Mouse (Mus musculus): Measurements from ENCODE around the gene Sun2. TPM values are rescaled to one million over a fixed set of nuclear protein-coding genes. Genes with fewer than 3 reads are reported as not detected.
A peak's percentile ranks its signal among the peaks of the same experiment; 100 is the strongest.

Sun2 gene
- 49.2 and 105 TPM in 2 replicates for polyA plus RNA-seq (2012; ENCODE audit: insufficient read depth, insufficient read length, missing spikeins)

- Histone ChIP-seq H3K4me3 (ENCODE audit: insufficient read depth, low read depth, low read length) (peak within 1 kb of the TSS; percentile 91), H3K4me1 (ENCODE audit: control insufficient read depth, insufficient read depth, insufficient read length, low read length) (peaks cover 17% of the 10 kb centered on the region), H3K27ac (replicated peaks; ENCODE audit: low read depth, low read length) (peak within 1 kb of the TSS; percentile 89)
These were observed at the start of gene Sun2 for GRCm38 (mm10) chr15:79741921-79742705. Sun2 (minus strand) TSS chr15:79742536.

GRCm38 (mm10) chr15:79791502-79791901, 49.2 kb upstream of the Sun2 start:
- Histone ChIP-seq H3K4me1 (ENCODE audit: control insufficient read depth, insufficient read depth, insufficient read length, low read length) (0 out of 2 replicates have a peak, but pooled peaks cover 2% of the 10 kb centered on the region), H3K27ac (replicated peaks; ENCODE audit: low read depth, low read length) (no peak overlapping the region), H3K4me3 (ENCODE audit: insufficient read depth, low read depth, low read length) (no peak overlapping the region)

- Histone ChIP-seq H3K27ac (replicated peaks; ENCODE audit: low read depth, low read length) (no peak overlapping the region), H3K4me1 (ENCODE audit: control insufficient read depth, insufficient read depth, insufficient read length, low read length) (0 out of 2 replicates have a peak, but pooled peaks cover 2% of the 10 kb centered on the region), H3K4me3 (ENCODE audit: insufficient read depth, low read depth, low read length) (no peak overlapping the region)
These were observed 48.6 kb upstream of the Sun2 start for GRCm38 (mm10) chr15:79790905-79791304.

- H3K27ac ChIP-seq (replicated peaks; ENCODE audit: low read depth, low read length) = no peak overlapping the region
- H3K4me1 ChIP-seq (ENCODE audit: control insufficient read depth, insufficient read depth, insufficient read length, low read length) = no peaks in the 10 kb centered on the region
- no peak overlapping the region for H3K4me3 ChIP-seq (ENCODE audit: insufficient read depth, low read depth, low read length)
These were observed 47.8 kb upstream of the Sun2 start for GRCm38 (mm10) chr15:79790111-79790510.

GRCm38 (mm10) chr15:79787815-79788214, 45.5 kb upstream of the Sun2 start:
- Histone ChIP-seq H3K27ac (replicated peaks; ENCODE audit: low read depth, low read length) (no peak overlapping the region), H3K4me1 (ENCODE audit: control insufficient read depth, insufficient read depth, insufficient read length, low read length) (no peaks in the 10 kb centered on the region), H3K4me3 (ENCODE audit: insufficient read depth, low read depth, low read length) (no peak overlapping the region)

- H3K27ac ChIP-seq (replicated peaks; ENCODE audit: low read depth, low read length) = no peak overlapping the region
- no peaks in the 10 kb centered on the region for H3K4me1 ChIP-seq (ENCODE audit: control insufficient read depth, insufficient read depth, insufficient read length, low read length)
- no peak overlapping the region for H3K4me3 ChIP-seq (ENCODE audit: insufficient read depth, low read depth, low read length)
These were observed 42.7 kb upstream of the Sun2 start for GRCm38 (mm10) chr15:79785056-79785455.

GRCm38 (mm10) chr15:79777749-79778148, 35.4 kb upstream of the Sun2 start, which contains the start of gene Dnal4:
Dnal4 (minus strand) TSS chr15:79777849.
- Histone ChIP-seq H3K27ac (replicated peaks; ENCODE audit: low read depth, low read length) (no peak within 1 kb of the TSS), H3K4me3 (ENCODE audit: insufficient read depth, low read depth, low read length) (no peak within 1 kb of the TSS), H3K4me1 (ENCODE audit: control insufficient read depth, insufficient read depth, insufficient read length, low read length) (no peaks in the 10 kb centered on the region)

GRCm38 (mm10) chr15:79775662-79776061, 33.3 kb upstream of the Sun2 start:
- Histone ChIP-seq H3K4me3 (ENCODE audit: insufficient read depth, low read depth, low read length) (no peak overlapping the region), H3K4me1 (ENCODE audit: control insufficient read depth, insufficient read depth, insufficient read length, low read length) (no peaks in the 10 kb centered on the region), H3K27ac (replicated peaks; ENCODE audit: low read depth, low read length) (no peak overlapping the region)

GRCm38 (mm10) chr15:79774117-79775027, 32.0 kb upstream of the Sun2 start:
- H3K4me1 ChIP-seq (ENCODE audit: control insufficient read depth, insufficient read depth, insufficient read length, low read length) = 0 out of 2 replicates have a peak, but pooled peaks cover 4% of the 10 kb centered on the region
- peak overlapping the region; percentile 60 for H3K27ac ChIP-seq (replicated peaks; ENCODE audit: low read depth, low read length)
- peak overlapping the region; percentile 78 for H3K4me3 ChIP-seq (ENCODE audit: insufficient read depth, low read depth, low read length)

GRCm38 (mm10) chr15:79770629-79771240, 28.4 kb upstream of the Sun2 start:
- Histone ChIP-seq H3K4me3 (ENCODE audit: insufficient read depth, low read depth, low read length) (no peak overlapping the region), H3K27ac (replicated peaks; ENCODE audit: low read depth, low read length) (no peak overlapping the region), H3K4me1 (ENCODE audit: control insufficient read depth, insufficient read depth, insufficient read length, low read length) (peaks cover 8% of the 10 kb centered on the region)

GRCm38 (mm10) chr15:79768302-79768701, 26.0 kb upstream of the Sun2 start:
- no peak overlapping the region for H3K4me3 ChIP-seq (ENCODE audit: insufficient read depth, low read depth, low read length)
- 0 out of 2 replicates have a peak overlapping the region, but pooled peaks have one; percentile 15 for H3K27ac ChIP-seq (replicated peaks; ENCODE audit: low read depth, low read length)
- H3K4me1 ChIP-seq (ENCODE audit: control insufficient read depth, insufficient read depth, insufficient read length, low read length) = peaks cover 16% of the 10 kb centered on the region

GRCm38 (mm10) chr15:79767327-79767961, 25.1 kb upstream of the Sun2 start:
- Histone ChIP-seq H3K27ac (replicated peaks; ENCODE audit: low read depth, low read length) (no peak overlapping the region), H3K4me3 (ENCODE audit: insufficient read depth, low read depth, low read length) (no peak overlapping the region), H3K4me1 (ENCODE audit: control insufficient read depth, insufficient read depth, insufficient read length, low read length) (peaks cover 16% of the 10 kb centered on the region)

GRCm38 (mm10) chr15:79766586-79767071, 24.3 kb upstream of the Sun2 start:
- Histone ChIP-seq H3K4me1 (ENCODE audit: control insufficient read depth, insufficient read depth, insufficient read length, low read length) (peaks cover 16% of the 10 kb centered on the region), H3K4me3 (ENCODE audit: insufficient read depth, low read depth, low read length) (no peak overlapping the region), H3K27ac (replicated peaks; ENCODE audit: low read depth, low read length) (no peak overlapping the region)

- Histone ChIP-seq H3K4me1 (ENCODE audit: control insufficient read depth, insufficient read depth, insufficient read length, low read length) (peaks cover 16% of the 10 kb centered on the region), H3K4me3 (ENCODE audit: insufficient read depth, low read depth, low read length) (no peak overlapping the region), H3K27ac (replicated peaks; ENCODE audit: low read depth, low read length) (no peak overlapping the region)
These were observed 23.8 kb upstream of the Sun2 start for GRCm38 (mm10) chr15:79766168-79766567.
